Mouse (Mus musculus) spleen, postnatal 36 days (tissue): Measurements from ENCODE around the gene Tiam1.

Experiments
- DNase-seq, 2 experiments: peaks; one replicate each; pipeline ENCODE4 v3.0.0; 2022; ENCODE audit warnings: low spot score in 2 of 2, mixed read lengths in 1 of 2

Tiam1 gene

GRCm38 (mm10) chr16:89993991-89994825, 149.4 kb downstream of the Tiam1 start:
- DNase-seq, result peak; percentile 5 to 18

GRCm38 (mm10) chr16:89993506-89993905, 150.1 kb downstream of the Tiam1 start:
- DNase-seq, result no peak

DNA sequence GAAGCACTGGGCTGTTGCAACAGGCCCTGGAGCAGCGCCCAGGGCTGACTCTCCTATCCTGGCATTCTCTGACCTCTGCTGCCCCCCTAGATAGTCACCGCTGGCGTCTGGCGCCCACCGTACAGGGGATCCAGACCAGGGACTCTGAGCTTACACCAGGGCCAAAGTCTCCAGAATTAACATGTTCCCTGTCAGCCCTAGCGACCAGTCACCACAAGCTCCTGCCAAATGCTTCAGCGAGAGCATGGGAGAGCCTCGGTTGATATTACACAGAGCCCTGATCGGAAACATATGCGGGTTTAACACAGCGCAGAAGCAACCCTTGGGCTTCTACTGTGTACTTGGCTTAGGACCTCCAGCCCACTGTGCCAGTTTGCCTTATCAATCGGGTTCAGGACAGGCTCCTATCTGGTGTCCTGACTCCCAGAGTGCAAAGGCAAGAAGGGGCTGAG, 151.8 kb downstream of the Tiam1 start:
- DNase-seq, result peak; percentile 25 to 37

GRCm38 (mm10) chr16:89990288-89990955, 153.1 kb downstream of the Tiam1 start:
- DNase-seq, result peak; percentile 7 to 29

GRCm38 (mm10) chr16:89989816-89990215, 153.8 kb downstream of the Tiam1 start:
- DNase-seq, result no peak

- DNase-seq, result peak; percentile 24 to 35
These were observed 156.8 kb downstream of the Tiam1 start for GRCm38 (mm10) chr16:89986672-89987362.

- DNase-seq, result peak; percentile 54 to 57
These were observed 157.7 kb downstream of the Tiam1 start for GRCm38 (mm10) chr16:89985702-89986481.

GRCm38 (mm10) chr16:89980075-89980744, 163.4 kb downstream of the Tiam1 start:
- no peak for DNase-seq

GRCm38 (mm10) chr16:89975441-89975840, 168.1 kb downstream of the Tiam1 start:
- no peak for DNase-seq

GRCm38 (mm10) chr16:89973814-89974712, 169.5 kb downstream of the Tiam1 start:
- DNase-seq, result no peak

GRCm38 (mm10) chr16:89972854-89973487, 170.6 kb downstream of the Tiam1 start:
- no peak for DNase-seq

GRCm38 (mm10) chr16:89972018-89972417, 171.6 kb downstream of the Tiam1 start:
- no peak for DNase-seq

DNA sequence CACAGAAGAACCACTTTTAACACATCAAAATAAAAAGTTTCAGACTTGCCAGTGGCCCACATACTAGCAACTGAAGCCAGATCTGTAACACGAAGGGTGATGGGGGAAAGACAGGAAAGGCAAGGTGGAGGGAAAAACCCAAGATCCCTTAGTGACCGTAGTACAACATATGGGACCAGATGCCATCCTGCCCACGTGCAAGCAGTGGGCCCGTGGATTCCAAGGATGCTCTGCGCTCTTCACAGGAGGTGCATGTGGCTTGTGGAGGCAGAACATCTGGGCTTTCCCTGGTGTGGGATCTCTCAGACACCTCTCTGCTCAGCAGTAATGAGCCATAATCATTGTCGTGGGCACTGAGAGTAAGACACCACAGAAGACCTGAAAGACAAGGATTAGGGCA, 175.5 kb downstream of the Tiam1 start:
- DNase-seq, result no peak

- DNase-seq, result no peak
These were observed 180.7 kb downstream of the Tiam1 start for GRCm38 (mm10) chr16:89962876-89963275.

DNA sequence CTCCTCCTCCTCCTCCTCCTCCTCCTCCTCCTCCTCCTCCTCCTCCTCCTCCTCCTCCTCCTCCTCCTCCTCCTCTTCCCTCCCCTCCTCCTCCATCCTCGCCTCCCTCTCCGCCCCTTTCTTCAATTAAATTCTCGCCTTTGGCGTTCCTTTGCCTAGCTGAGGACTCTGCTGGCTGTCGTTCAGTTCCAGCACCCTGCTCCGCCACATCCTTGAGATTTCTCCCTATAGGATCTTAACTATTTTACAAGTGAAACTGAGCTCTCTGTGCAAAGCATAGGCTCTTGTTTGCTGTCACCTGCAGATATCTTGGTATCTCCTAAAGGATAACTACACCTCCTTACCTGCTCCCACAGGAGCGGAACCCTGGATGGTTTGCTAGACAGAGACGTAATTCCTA, 182.7 kb downstream of the Tiam1 start:
- DNase-seq, result no peak

GRCm38 (mm10) chr16:89960186-89960878, 183.2 kb downstream of the Tiam1 start:
- DNase-seq, result peak in 1 of 2 experiments; percentile 13

GRCm38 (mm10) chr16:89958982-89959381, 184.6 kb downstream of the Tiam1 start:
- no peak for DNase-seq

GRCm38 (mm10) chr16:89958030-89958429, 185.5 kb downstream of the Tiam1 start:
- no peak for DNase-seq

DNA sequence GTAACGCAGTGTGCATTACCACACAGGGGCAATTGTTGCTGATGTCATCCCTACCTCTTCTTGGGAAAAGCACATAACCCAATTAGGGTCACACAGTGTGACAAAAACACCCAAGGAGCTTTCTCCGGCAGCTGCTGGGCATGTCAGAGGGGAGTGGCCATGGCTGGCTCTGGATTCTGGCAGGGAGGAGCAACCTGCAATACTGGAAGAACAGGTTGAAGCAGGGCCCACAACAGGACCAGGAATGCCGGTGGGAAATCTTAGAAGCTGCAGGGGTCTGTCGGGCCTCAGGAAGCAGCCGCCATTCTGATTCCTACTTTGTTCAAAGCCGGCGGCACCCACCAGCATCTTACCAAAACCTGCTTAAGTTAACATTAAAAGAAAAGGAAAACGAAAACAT, 189.0 kb downstream of the Tiam1 start:
- no peak for DNase-seq
